Mouse (Mus musculus) bone marrow, adult 2 months (tissue): ENCODE data around the gene Srcin1.

Source experiments
- CTCF ChIP-seq: fragments of 200-500 bp; IDR thresholded peaks from 2 replicates; pipeline ENCODE4 v1.5.1; 2011; ENCODE audit warnings: low read length, control low read depth; ENCODE audit not compliant: control insufficient read depth, insufficient read depth
- POLR2A ChIP-seq: fragments of 200-500 bp; IDR thresholded peaks from 2 replicates; pipeline ENCODE4 v1.6.1; 2011; ENCODE audit warnings: low read depth, mild to moderate bottlenecking, control low read depth, low read length, borderline replicate concordance; ENCODE audit not compliant: control insufficient read depth

GRCm38 (mm10) chr11:97520541-97520940, 55.4 kb downstream of the Srcin1 start:
- TF ChIP-seq CTCF (no peak), POLR2A (no peak)
